Mouse (Mus musculus): ENCODE measurements around the gene Pde4b. TPM values are rescaled to one million over a fixed set of nuclear protein-coding genes. Genes with fewer than 3 reads are reported as not detected.
A peak's percentile ranks its signal among the peaks of the same experiment; 100 is the strongest.

The Pde4b gene
- polyA plus RNA-seq, 1 experiment from 2014 or later = 25.7 TPM

DNA sequence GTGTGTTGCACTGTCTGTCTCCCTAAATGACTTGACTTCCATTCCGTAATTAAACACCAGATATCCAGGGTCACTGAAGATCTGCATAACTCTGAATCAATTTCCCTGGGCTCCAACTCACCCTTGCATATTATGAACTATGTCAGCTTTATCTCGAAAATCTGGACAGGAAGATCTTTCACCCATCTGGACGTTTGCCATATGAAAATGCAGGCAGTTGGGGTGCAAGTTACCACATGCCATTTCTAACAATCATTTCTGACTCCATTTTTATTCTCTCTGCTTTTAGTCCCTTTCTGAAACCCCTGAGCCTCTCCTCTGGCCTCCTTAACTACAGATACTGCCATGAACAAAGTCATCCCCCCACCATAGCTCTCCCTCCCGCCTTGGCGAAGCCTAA is 407.7 kb downstream of the Pde4b start:
- 58% methylated on average over 5 of the region's 5 CpGs for WGBS
- TF ChIP-seq CTCF (IDR thresholded peaks at IDR 0.05; ENCODE audit: low read depth) = no peak
- Histone ChIP-seq H3K4me3 (ENCODE audit: low read depth, low read length) (no peak overlapping the region), H3K27me3 (ENCODE audit: insufficient read depth, low read length) (no peaks in the 10 kb centered on the region), H3K27ac (ENCODE audit: low read depth) (no peak overlapping the region), H3K4me1 (ENCODE audit: insufficient read depth) (no peaks in the 10 kb centered on the region), H3K9me3 (ENCODE audit: low read depth, low read length) (no peaks in the 10 kb centered on the region), H3K36me3 (ENCODE audit: insufficient read depth) (no peaks in the 10 kb centered on the region), H3K4me2 (no peak overlapping the region), H3K9ac (no peak overlapping the region)
- ATAC-seq (ENCODE audit: insufficient read depth) (no peak), DNase-seq (no peak)

DNA sequence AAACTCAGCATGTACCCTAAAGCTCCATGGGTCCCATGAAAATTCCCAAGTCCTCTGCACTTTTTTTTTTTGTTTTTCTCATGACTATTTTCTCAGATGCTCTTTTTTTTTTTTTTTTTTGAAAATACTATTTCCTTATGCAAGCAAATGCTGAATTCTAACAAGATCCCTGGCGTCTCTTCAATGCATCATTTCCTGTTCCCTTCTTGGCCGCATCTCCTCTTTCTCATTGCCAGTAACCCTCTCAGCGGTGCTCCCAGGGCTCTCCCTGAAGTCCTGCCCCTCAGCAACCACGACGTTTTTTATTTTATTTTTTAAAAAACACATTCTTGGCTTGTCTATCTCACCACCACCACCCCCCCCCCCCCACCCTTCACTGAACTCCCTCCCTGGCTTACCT is 408.1 kb downstream of the Pde4b start:
- Histone ChIP-seq H3K9me3 (ENCODE audit: low read depth, low read length) (no peaks in the 10 kb centered on the region), H3K27ac (ENCODE audit: low read depth) (no peak overlapping the region), H3K36me3 (ENCODE audit: insufficient read depth) (no peaks in the 10 kb centered on the region), H3K4me2 (no peak overlapping the region), H3K27me3 (ENCODE audit: insufficient read depth, low read length) (no peaks in the 10 kb centered on the region), H3K4me1 (ENCODE audit: insufficient read depth) (no peaks in the 10 kb centered on the region), H3K4me3 (ENCODE audit: low read depth, low read length) (no peak overlapping the region), H3K9ac (no peak overlapping the region)
- ATAC-seq (ENCODE audit: insufficient read depth) (no peak), DNase-seq (peak; percentile 51)
- WGBS = 36% methylated on average over 5 of the region's 5 CpGs
- no peak for TF ChIP-seq CTCF (IDR thresholded peaks at IDR 0.05; ENCODE audit: low read depth)

DNA sequence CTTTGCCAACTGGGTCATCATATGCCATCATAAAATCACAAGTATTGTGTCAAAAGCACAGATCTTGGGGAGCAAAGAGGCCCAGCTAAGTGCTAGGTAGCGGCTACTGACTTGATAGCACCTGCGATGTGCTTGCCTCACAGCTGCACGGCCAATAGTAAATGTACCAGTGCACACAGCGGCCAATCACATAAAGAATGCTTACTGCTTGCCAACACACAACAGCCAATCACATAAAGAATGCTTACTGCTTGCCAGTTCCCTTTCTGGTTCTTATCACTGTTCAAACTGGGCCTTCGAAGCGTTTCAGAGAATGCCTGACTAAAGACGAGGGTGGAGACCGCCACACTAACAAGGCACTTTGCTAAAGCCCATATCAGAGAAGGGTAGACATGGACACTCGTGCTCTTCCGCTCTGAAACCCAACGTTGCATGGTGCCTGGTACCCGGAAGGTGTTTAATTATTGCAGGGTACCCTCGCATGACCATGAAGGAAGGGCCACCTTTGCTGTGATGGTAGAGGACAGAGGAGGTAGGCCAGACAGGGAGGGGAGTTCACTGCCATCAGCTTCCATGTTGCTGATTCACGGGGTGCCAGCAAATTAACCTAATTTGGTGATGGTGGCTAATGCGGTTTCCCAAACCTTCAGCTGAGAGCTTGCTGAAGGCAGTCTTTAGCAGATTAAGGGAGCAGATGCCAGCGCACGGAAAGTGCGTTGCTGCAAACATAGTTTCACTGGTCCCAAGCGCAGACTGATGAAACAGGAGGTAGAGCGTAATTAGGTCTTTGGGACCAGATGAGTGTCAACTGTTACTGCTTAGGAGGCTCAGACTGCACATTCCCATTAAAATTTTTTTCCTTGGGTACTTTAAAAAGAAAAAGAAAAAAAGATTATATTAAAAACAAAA is 409.2 kb downstream of the Pde4b start:
- Histone ChIP-seq H3K27ac (ENCODE audit: low read depth) (no peak overlapping the region), H3K36me3 (ENCODE audit: insufficient read depth) (no peaks in the 10 kb centered on the region), H3K4me1 (ENCODE audit: insufficient read depth) (no peaks in the 10 kb centered on the region), H3K4me2 (no peak overlapping the region), H3K27me3 (ENCODE audit: insufficient read depth, low read length) (no peaks in the 10 kb centered on the region), H3K9me3 (ENCODE audit: low read depth, low read length) (no peaks in the 10 kb centered on the region), H3K4me3 (ENCODE audit: low read depth, low read length) (no peak overlapping the region), H3K9ac (no peak overlapping the region)
- DNase-seq (no peak), ATAC-seq (ENCODE audit: insufficient read depth) (no peak)
- 85% methylated on average over 20 of the region's 20 CpGs for WGBS
- TF ChIP-seq CTCF (IDR thresholded peaks at IDR 0.05; ENCODE audit: low read depth) = no peak

DNA sequence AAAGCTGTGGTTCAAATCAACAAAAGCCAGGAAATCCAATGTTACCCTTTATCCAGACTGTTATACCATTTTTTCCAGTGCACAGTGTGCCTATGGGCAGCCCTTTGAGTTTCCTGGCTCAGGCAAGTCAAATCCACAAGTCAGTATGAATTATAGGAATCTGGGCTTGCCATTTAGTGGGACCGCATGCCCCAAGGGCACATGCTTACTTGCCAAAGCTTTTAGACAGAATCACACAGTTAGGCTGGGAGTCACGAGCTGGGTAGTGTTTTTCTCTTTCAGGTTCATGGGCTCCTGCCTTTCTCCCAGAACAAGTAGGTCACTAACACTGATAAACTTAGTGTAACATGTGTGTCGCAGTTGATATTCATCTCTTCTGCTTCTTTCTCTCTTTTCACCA is 409.9 kb downstream of the Pde4b start:
- Histone ChIP-seq H3K27me3 (ENCODE audit: insufficient read depth, low read length) (no peaks in the 10 kb centered on the region), H3K4me1 (ENCODE audit: insufficient read depth) (no peaks in the 10 kb centered on the region), H3K9me3 (ENCODE audit: low read depth, low read length) (no peaks in the 10 kb centered on the region), H3K36me3 (ENCODE audit: insufficient read depth) (no peaks in the 10 kb centered on the region), H3K4me3 (ENCODE audit: low read depth, low read length) (no peak overlapping the region), H3K9ac (no peak overlapping the region), H3K27ac (ENCODE audit: low read depth) (no peak overlapping the region), H3K4me2 (no peak overlapping the region)
- WGBS = 82% methylated on average over 3 of the region's 3 CpGs
- DNase-seq (no peak), ATAC-seq (ENCODE audit: insufficient read depth) (no peak)
- TF ChIP-seq CTCF (IDR thresholded peaks at IDR 0.05; ENCODE audit: low read depth) = no peak

DNA sequence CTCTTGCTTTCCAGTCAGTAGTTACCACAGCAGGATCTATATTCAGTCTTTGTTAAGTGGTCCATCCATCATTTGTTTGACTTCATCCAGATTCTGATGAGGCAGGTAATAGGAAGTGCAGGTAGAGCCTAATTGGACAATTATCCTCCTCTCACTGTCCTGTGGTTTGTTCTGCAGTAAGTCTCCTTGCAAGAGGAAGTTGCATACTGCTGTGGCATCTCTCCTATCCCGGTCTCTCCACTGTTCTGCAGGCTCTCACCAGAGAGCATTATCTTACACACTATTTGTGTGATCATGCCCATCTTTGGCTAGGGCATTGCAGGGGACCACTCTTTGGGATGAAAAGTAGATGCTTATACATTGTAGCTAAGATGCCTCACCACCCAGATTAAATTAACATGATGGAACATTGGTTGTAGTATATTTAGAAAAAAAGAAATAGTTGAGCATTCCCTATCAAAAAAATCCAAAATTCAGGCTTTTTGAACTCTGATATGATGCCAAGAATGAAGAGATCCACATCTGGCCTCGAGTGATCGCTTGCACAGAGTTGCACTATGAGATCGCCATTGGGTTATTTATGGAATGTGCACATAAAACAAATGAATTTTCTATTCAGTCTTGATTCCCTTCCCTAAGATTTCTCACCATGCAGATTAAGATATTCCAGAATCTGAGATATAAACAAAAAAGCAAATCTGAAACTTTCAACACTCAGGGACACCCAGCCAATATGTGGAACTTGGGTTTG is 411.0 kb downstream of the Pde4b start:
- WGBS = 64% methylated on average over 4 of the region's 4 CpGs
- H3K9me3 ChIP-seq (ENCODE audit: low read depth, low read length) = no peaks in the 10 kb centered on the region
- TF ChIP-seq CTCF (IDR thresholded peaks at IDR 0.05; ENCODE audit: low read depth) = no peak

DNA sequence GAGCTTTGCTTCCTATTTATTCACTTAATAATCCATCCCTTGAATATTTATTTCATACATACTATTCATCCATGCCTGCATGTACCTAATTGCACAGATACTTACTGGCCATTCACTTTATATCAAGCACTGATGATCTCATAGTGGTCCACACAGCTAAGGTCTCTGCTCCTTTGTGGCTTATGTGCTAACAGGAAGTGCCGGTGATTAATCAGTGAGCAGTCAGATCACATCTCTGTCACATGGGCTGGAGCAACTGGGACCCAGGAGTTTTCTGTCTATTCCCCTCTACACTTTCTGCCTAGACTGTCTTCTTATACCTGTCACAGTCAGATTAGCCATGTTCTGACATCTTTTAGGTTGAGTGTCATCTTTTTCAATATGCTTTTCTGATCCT is 411.6 kb downstream of the Pde4b start:
- no peak for ATAC-seq (ENCODE audit: insufficient read depth)
- no peak overlapping the region for H3K4me3 ChIP-seq (ENCODE audit: low read depth, low read length)
- H3K4me1 ChIP-seq (ENCODE audit: insufficient read depth) = no peaks in the 10 kb centered on the region
- no peaks in the 10 kb centered on the region for H3K27me3 ChIP-seq (ENCODE audit: insufficient read depth, low read length)
- no peak overlapping the region for H3K27ac ChIP-seq (ENCODE audit: low read depth)
- no peak overlapping the region for H3K9ac ChIP-seq
- no peak for TF ChIP-seq CTCF (IDR thresholded peaks at IDR 0.05; ENCODE audit: low read depth)
- no peak for DNase-seq
- WGBS = 71% methylated on average over 1 of the region's 1 CpGs
- H3K4me2 ChIP-seq = no peak overlapping the region
- no peaks in the 10 kb centered on the region for H3K9me3 ChIP-seq (ENCODE audit: low read depth, low read length)
- H3K36me3 ChIP-seq (ENCODE audit: insufficient read depth) = no peaks in the 10 kb centered on the region

More for the DNA sequence above, 411.0 kb downstream of the Pde4b start:
- DNase-seq = no peak
- H3K9ac ChIP-seq = no peak overlapping the region
- no peaks in the 10 kb centered on the region for H3K27me3 ChIP-seq (ENCODE audit: insufficient read depth, low read length)
- ATAC-seq (ENCODE audit: insufficient read depth) = no peak
- H3K36me3 ChIP-seq (ENCODE audit: insufficient read depth) = no peaks in the 10 kb centered on the region
- H3K4me1 ChIP-seq (ENCODE audit: insufficient read depth) = no peaks in the 10 kb centered on the region
- H3K27ac ChIP-seq (ENCODE audit: low read depth) = no peak overlapping the region
- no peak overlapping the region for H3K4me3 ChIP-seq (ENCODE audit: low read depth, low read length)
- H3K4me2 ChIP-seq = no peak overlapping the region

DNA sequence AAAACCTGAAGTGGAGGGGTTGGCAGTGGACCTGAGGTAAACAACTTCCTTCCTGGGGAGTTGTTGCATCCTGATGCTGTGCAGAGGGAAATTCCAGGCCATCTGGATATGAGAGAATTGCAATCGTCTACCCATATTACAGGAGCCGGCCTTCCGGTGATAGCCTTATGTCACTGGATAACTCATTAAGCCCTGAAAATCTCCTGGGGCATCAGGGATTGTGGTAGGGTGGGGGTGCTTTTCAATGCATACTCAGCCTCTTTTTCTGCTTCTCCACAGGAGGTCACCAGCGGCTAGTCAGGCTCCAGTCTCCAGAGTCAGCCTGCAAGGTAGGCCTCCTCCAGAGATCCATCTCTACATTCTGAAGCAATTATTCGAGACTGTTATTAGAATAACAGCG is 418.4 kb downstream of the Pde4b start:
- TF ChIP-seq CTCF (IDR thresholded peaks at IDR 0.05; ENCODE audit: low read depth) = no peak
- WGBS = 65% methylated on average over 6 of the region's 6 CpGs
- no peak for DNase-seq
- Histone ChIP-seq H3K4me1 (ENCODE audit: insufficient read depth) (no peaks in the 10 kb centered on the region), H3K27ac (ENCODE audit: low read depth) (no peak overlapping the region), H3K9ac (no peak overlapping the region), H3K36me3 (ENCODE audit: insufficient read depth) (no peaks in the 10 kb centered on the region), H3K4me3 (ENCODE audit: low read depth, low read length) (no peak overlapping the region), H3K4me2 (no peak overlapping the region), H3K9me3 (ENCODE audit: low read depth, low read length) (no peaks in the 10 kb centered on the region), H3K27me3 (ENCODE audit: insufficient read depth, low read length) (no peaks in the 10 kb centered on the region)
- no peak for ATAC-seq (ENCODE audit: insufficient read depth)

Measured in lung, embryonic 14.5 days (tissue).